ENCODE assay signal across 17 mouse cellular contexts in the genomic region with DNA sequence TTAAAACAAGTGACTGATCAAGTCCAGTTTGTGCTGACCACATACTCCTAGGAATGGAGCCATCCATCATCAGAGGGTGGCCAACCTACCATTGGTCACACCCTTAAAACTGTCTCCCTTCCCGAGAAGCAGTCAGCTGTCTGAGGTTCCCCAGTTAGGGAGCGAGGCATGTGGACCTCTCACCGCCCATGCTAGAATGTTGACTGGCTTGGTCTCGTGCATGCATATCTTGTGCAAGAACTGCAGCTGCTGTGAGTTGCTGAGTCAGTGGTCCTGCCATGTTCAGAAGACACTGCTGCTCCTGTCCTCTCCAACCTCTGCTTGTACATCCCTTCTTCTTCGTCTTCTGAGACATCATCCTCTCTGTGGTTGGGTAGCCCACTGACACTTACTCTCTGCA.
"Had no signal": no experiment of that assay in that cellular context is flagged by ENCODE, and none has a peak within 500 bp of the region (broad histone marks: within the 10 kb centered on the region; RNA-seq: fewer than 3 reads in every experiment).

No protein-coding gene starts in this region.

- H3K9me3 ChIP-seq: intestine, embryonic 15.5 days; kidney, embryonic 15.5 days; liver, embryonic 15.5 days; lung, embryonic 15.5 days; midbrain, embryonic 10.5 days; midbrain, embryonic 13.5 days had no signal

- ATAC-seq: intestine, embryonic 15.5 days; midbrain, embryonic 13.5 days; midbrain, embryonic 16.5 days had no signal

- DNase-seq: kidney, adult 8-10 months; kidney, postnatal 10 days; kidney, postnatal 36 days; layer of hippocampus, postnatal 36 days; lung, adult 18-20 months; lung, postnatal 10 days; lung, postnatal 36 days; right cerebral cortex, postnatal 4 days; thymus, postnatal 25 days had no signal

- H3K4me1 ChIP-seq: intestine, embryonic 15.5 days; kidney, embryonic 15.5 days; lung, embryonic 15.5 days; midbrain, embryonic 10.5 days; midbrain, embryonic 13.5 days had no signal

- H3K4me3 ChIP-seq: intestine, embryonic 15.5 days; kidney, embryonic 15.5 days; left cerebral cortex, adult 2 months; liver, embryonic 15.5 days; lung, embryonic 15.5 days; midbrain, embryonic 10.5 days; midbrain, embryonic 13.5 days had no signal

- H3K36me3 ChIP-seq: intestine, embryonic 15.5 days; lung, embryonic 15.5 days had no signal

- H3K27me3 ChIP-seq: intestine, embryonic 15.5 days; kidney, embryonic 15.5 days; liver, embryonic 15.5 days; lung, embryonic 15.5 days; midbrain, embryonic 13.5 days had no signal
